Mouse (Mus musculus) cerebellum, adult 2 months (tissue): ENCODE measurements around the gene Vldlr.

Source experiments
- CTCF ChIP-seq: fragments of 200-500 bp; IDR thresholded peaks from 2 replicates; pipeline ENCODE4 v1.5.1; 2011; ENCODE audit warnings: low read depth, mild to moderate bottlenecking, control low read depth, low read length, moderate library complexity, borderline replicate concordance; ENCODE audit not compliant: insufficient read depth
- POLR2A ChIP-seq: fragments of 200-500 bp; IDR thresholded peaks from 2 replicates; pipeline ENCODE4 v1.6.1; 2011; ENCODE audit warnings: low read length, control low read depth, borderline replicate concordance; ENCODE audit not compliant: insufficient read depth

- TF ChIP-seq CTCF = no peak
- TF ChIP-seq POLR2A = no peak
Observed at GRCm38 (mm10) chr19:27239913-27240312, 23.6 kb downstream of the Vldlr start.
